Mouse (Mus musculus): ENCODE results near the gene Gpr62. TPM values are rescaled to one million over a fixed set of nuclear protein-coding genes. Genes with fewer than 3 reads are reported as not detected.

Gene Gpr62
- polyA plus RNA-seq, 1 experiment from 2014 or later: not detected

DNA sequence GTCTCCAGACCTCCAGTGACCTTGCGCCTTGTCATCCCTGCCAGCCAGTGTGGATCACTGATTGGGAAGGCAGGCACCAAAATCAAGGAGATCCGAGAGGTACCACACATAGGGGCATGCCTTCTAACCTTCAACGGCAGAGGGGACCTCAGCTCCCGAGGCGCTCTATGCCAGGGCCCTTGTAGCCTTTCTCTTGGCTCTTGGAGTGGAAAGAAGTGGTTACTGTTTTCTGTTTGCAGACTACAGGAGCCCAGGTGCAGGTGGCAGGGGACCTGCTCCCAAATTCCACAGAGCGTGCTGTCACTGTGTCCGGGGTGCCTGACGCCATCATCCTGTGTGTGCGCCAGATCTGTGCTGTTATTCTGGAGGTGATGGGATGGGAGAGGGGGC is 4.7 kb downstream of the Gpr62 start:
- Histone ChIP-seq H3K9ac (replicated peaks) (no peak overlapping the region), H3K9me3 (ENCODE audit: low read length) (no peaks in the 10 kb centered on the region), H3K4me1 (ENCODE audit: insufficient read depth) (0 out of 2 replicates have a peak, but pooled peaks cover 9% of the 10 kb centered on the region), H3K27ac (ENCODE audit: low read depth) (no peak overlapping the region), H3K27me3 (ENCODE audit: insufficient read depth, low read length) (peaks cover 21% of the 10 kb centered on the region), H3K4me2 (ENCODE audit: low read depth, low read length) (no peak overlapping the region), H3K36me3 (replicated peaks; ENCODE audit: insufficient read depth, low read length) (no peaks in the 10 kb centered on the region), H3K4me3 (ENCODE audit: low read depth, low read length) (no peak overlapping the region)
- 84% methylated on average over 9 of the region's 9 CpGs for WGBS (ENCODE audit: insufficient replicate concordance)
- ATAC-seq: no peak
- no peak for TF ChIP-seq CTCF (IDR thresholded peaks at IDR 0.05; ENCODE audit: low read depth)
- DNase-seq: no peak

DNA sequence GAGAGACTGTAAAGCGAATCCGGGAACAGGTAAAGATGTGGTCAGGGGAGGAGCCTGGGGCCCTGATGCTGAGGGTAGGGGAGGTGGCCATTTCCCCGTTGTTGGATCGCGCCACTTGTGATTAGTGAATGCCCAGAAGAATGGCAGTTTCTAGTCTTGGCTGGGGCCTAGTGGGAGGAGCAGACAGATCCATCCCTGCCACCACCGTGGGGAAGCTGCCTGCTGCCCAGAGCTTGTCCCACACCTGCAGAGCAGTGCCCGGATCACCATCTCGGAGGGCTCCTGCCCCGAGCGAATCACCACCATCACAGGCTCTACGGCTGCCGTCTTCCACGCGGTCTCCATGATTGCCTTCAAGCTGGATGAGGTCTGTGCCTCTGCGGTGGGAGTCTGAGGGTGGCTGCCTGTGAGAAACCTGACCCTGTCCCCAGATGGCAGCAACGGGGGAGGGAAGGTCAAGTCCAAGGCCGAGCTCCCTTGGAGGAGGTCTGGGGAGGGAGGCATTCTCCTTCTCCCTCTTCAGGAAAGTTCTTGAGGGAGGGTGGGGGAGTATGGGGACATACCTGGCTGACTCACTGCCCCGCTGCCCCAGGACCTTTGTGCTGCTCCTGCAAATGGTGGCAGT is 5.2 kb downstream of the Gpr62 start:
- H3K9ac ChIP-seq (replicated peaks): no peak overlapping the region
- ATAC-seq (no peak), DNase-seq (no peak)
- no peaks in the 10 kb centered on the region for H3K9me3 ChIP-seq (ENCODE audit: low read length)
- TF ChIP-seq EP300 (IDR thresholded peaks at IDR 0.05; ENCODE audit: low read depth) (no peak), CTCF (IDR thresholded peaks at IDR 0.05; ENCODE audit: low read depth) (no peak)
- peaks cover 16% of the 10 kb centered on the region for H3K27me3 ChIP-seq (ENCODE audit: insufficient read depth, low read length)
- H3K4me1 ChIP-seq (ENCODE audit: insufficient read depth): 0 out of 2 replicates have a peak, but pooled peaks cover 8% of the 10 kb centered on the region
- no peak overlapping the region for H3K4me2 ChIP-seq (ENCODE audit: low read depth, low read length)
- no peak overlapping the region for H3K4me3 ChIP-seq (ENCODE audit: low read depth, low read length)
- no peak overlapping the region for H3K27ac ChIP-seq (ENCODE audit: low read depth)
- no peaks in the 10 kb centered on the region for H3K36me3 ChIP-seq (replicated peaks; ENCODE audit: insufficient read depth, low read length)
- WGBS (ENCODE audit: insufficient replicate concordance): 84% methylated on average over 18 of the region's 18 CpGs

DNA sequence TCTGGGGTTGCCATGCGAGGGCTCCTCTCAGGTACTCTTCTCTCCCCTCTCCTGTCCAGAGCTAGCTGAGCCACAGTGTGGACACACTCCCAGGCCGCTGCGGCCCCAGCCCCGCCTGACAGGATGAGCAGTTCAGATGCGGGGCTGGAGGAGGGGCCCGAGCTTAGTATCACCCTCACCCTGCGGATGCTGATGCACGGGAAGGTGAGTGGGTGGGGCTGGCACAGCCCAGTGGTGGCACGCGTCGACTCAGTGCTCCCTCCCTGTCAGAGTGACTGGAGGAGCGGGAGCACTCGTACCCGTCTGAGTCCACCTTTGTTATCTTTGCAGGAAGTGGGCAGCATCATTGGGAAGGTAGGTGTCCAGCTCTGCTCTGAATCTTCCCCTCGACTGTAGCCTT is 5.8 kb downstream of the Gpr62 start:
- Histone ChIP-seq H3K4me2 (ENCODE audit: low read depth, low read length) (no peak overlapping the region), H3K9ac (replicated peaks) (no peak overlapping the region), H3K27ac (ENCODE audit: low read depth) (no peak overlapping the region), H3K9me3 (ENCODE audit: low read length) (no peaks in the 10 kb centered on the region), H3K4me3 (ENCODE audit: low read depth, low read length) (no peak overlapping the region), H3K36me3 (replicated peaks; ENCODE audit: insufficient read depth, low read length) (no peaks in the 10 kb centered on the region), H3K27me3 (ENCODE audit: insufficient read depth, low read length) (peaks cover 10% of the 10 kb centered on the region), H3K4me1 (ENCODE audit: insufficient read depth) (0 out of 2 replicates have a peak, but pooled peaks cover 4% of the 10 kb centered on the region)
- WGBS (ENCODE audit: insufficient replicate concordance): 80% methylated on average over 15 of the region's 15 CpGs
- ATAC-seq: no peak
- TF ChIP-seq CTCF (IDR thresholded peaks at IDR 0.05; ENCODE audit: low read depth) (no peak), EP300 (IDR thresholded peaks at IDR 0.05; ENCODE audit: low read depth) (no peak)
- DNase-seq: no peak

- WGBS (ENCODE audit: insufficient replicate concordance): 79% methylated on average over 5 of the region's 5 CpGs
Observed at GRCm38 (mm10) chr9:106457920-106458319, 7.8 kb downstream of the Gpr62 start.

GRCm38 (mm10) chr9:106457163-106457559 is 8.6 kb downstream of the Gpr62 start:
- no peak overlapping the region for H3K27ac ChIP-seq (ENCODE audit: low read depth)

More at GRCm38 (mm10) chr9:106457920-106458319, 7.8 kb downstream of the Gpr62 start:
- DNase-seq (no peak), ATAC-seq (no peak)
- H3K4me1 ChIP-seq (ENCODE audit: insufficient read depth): peaks cover 9% of the 10 kb centered on the region
- no peak overlapping the region for H3K4me3 ChIP-seq (ENCODE audit: low read depth, low read length)
- no peaks in the 10 kb centered on the region for H3K9me3 ChIP-seq (ENCODE audit: low read length)
- H3K27me3 ChIP-seq (ENCODE audit: insufficient read depth, low read length): peaks cover 9% of the 10 kb centered on the region; the same call in 1 of the 2 replicates
- TF ChIP-seq CTCF (IDR thresholded peaks at IDR 0.05; ENCODE audit: low read depth): no peak
- TF ChIP-seq EP300 (IDR thresholded peaks at IDR 0.05; ENCODE audit: low read depth): no peak
- H3K9ac ChIP-seq (replicated peaks): no peak overlapping the region
- no peak overlapping the region for H3K27ac ChIP-seq (ENCODE audit: low read depth)
- H3K4me2 ChIP-seq (ENCODE audit: low read depth, low read length): no peak overlapping the region
- no peaks in the 10 kb centered on the region for H3K36me3 ChIP-seq (replicated peaks; ENCODE audit: insufficient read depth, low read length)

GRCm38 (mm10) chr9:106456325-106457162 is 9.2 kb downstream of the Gpr62 start:
- Histone ChIP-seq H3K4me3 (ENCODE audit: low read depth, low read length) (no peak overlapping the region), H3K4me2 (ENCODE audit: low read depth, low read length) (no peak overlapping the region), H3K9me3 (ENCODE audit: low read length) (no peaks in the 10 kb centered on the region), H3K9ac (replicated peaks) (no peak overlapping the region), H3K4me1 (ENCODE audit: insufficient read depth) (peaks cover 20% of the 10 kb centered on the region), H3K36me3 (replicated peaks; ENCODE audit: insufficient read depth, low read length) (no peaks in the 10 kb centered on the region), H3K27me3 (ENCODE audit: insufficient read depth, low read length) (peaks cover 13% of the 10 kb centered on the region; the same call in 1 of the 2 replicates), H3K27ac (ENCODE audit: low read depth) (no peak overlapping the region)
- no peak for DNase-seq
- no peak for TF ChIP-seq EP300 (IDR thresholded peaks at IDR 0.05; ENCODE audit: low read depth)
- no peak for TF ChIP-seq CTCF (IDR thresholded peaks at IDR 0.05; ENCODE audit: low read depth)
- WGBS (ENCODE audit: insufficient replicate concordance): 70% methylated on average over 15 of the region's 15 CpGs
- no peak for ATAC-seq

More at GRCm38 (mm10) chr9:106457163-106457559, 8.6 kb downstream of the Gpr62 start:
- no peak for ATAC-seq
- Histone ChIP-seq H3K27me3 (ENCODE audit: insufficient read depth, low read length) (peaks cover 13% of the 10 kb centered on the region; the same call in 1 of the 2 replicates), H3K4me2 (ENCODE audit: low read depth, low read length) (no peak overlapping the region), H3K4me3 (ENCODE audit: low read depth, low read length) (no peak overlapping the region), H3K4me1 (ENCODE audit: insufficient read depth) (peaks cover 16% of the 10 kb centered on the region), H3K9ac (replicated peaks) (no peak overlapping the region), H3K36me3 (replicated peaks; ENCODE audit: insufficient read depth, low read length) (no peaks in the 10 kb centered on the region), H3K9me3 (ENCODE audit: low read length) (no peaks in the 10 kb centered on the region)
- TF ChIP-seq EP300 (IDR thresholded peaks at IDR 0.05; ENCODE audit: low read depth): no peak
- TF ChIP-seq CTCF (IDR thresholded peaks at IDR 0.05; ENCODE audit: low read depth): no peak
- 77% methylated on average over 9 of the region's 9 CpGs for WGBS (ENCODE audit: insufficient replicate concordance)
- no peak for DNase-seq
